Mouse (Mus musculus): ENCODE measurements around the gene Akap10. TPM values are rescaled to one million over a fixed set of nuclear protein-coding genes. Genes with fewer than 3 reads are reported as not detected.

Akap10 gene
- polyA plus RNA-seq, 1 experiment, result 17.9 TPM

Other genes with a start within 250 kb of the Akap10 start
- gene Fam83g, start 246.2 kb downstream of the Akap10 start, polyA plus RNA-seq (2012; rRNA removed), result 6.2 and 6.5 TPM in 2 replicates
- gene Slc5a10, start 209.4 kb downstream of the Akap10 start, polyA plus RNA-seq (2012; rRNA removed), result 0.03 and 0.04 TPM in 2 replicates
- 26.7 and 33.1 TPM in 2 replicates for gene Prpsap2, start 168.2 kb downstream of the Akap10 start, polyA plus RNA-seq (2012; rRNA removed)
- 23.0 and 26.7 TPM in 2 replicates for gene Ulk2, start 75.2 kb downstream of the Akap10 start, polyA plus RNA-seq (2012; rRNA removed)
- gene Specc1, start 26.5 kb upstream of the Akap10 start, polyA plus RNA-seq (2012; rRNA removed), result 8.7 and 10.3 TPM in 2 replicates

Measured in urinary bladder, adult 2 months (tissue).